Mouse (Mus musculus): ENCODE data around the gene Grtp1.

Gene Grtp1

DNA sequence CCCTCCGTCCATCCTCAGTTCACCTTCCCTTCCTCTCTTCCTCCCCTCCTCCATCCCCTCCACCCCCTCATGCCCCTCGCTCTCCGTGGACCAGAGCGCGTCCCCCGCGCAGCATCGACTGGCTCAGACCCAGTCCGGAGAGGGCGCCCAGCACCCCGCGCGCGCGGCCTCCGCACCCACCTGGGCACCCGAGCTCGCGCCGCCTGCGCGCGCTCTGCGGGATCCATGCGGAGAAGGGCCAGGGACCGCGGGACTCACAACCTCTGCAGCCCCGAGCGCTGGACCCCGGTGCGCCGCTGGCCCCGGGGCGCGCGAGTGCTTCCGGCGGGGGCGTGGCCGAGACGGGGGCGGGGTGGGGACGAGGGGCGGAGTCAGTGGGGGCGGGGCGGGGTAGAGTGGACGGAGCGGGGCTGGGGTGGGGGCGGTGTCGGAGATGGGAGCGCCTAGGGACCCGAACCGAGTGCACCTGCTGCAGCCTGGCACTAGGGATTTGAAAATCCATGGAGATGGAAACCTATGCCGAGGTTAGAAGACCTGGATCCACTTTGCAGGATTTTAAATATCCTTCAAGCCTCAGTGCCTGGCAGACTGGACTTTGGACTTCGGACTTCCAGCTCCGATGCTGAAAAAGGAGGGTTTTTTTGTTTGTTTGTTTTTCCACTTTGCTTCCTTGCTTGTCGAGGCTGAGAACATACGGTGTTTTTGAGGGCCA, at the start of gene Grtp1:
TSS of gene Grtp1 (minus strand) at position 320 of the 712 bp plus-strand sequence.
- DNase-seq, result peak; percentile 76

DNA sequence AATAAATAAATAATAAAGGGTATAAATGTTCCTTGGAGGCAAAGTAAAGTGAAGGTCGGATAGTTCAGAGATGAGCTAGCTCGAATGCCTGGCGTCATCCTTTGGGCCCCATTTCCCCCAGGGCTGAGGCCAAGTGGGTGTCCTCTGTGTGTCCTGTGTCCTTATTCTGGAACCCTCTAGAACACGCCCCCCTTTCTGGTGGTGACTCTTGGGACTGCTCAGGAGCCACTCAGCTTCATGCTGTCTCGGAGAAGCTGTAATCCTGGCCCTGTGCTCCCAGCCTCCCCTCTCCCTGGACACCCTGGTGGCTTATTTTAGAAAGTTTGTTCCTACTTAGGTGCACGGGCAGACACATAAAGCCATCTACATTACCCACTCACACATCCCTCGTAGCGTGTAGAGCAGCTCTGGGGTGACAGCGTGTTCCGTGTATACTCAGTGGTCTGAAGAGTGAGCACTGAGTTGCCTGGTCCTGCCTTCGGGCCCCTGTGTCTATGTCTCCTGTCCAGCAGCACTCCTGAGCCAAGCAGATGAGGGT, 44.0 kb upstream of the Grtp1 start:
- no peak for DNase-seq

DNA sequence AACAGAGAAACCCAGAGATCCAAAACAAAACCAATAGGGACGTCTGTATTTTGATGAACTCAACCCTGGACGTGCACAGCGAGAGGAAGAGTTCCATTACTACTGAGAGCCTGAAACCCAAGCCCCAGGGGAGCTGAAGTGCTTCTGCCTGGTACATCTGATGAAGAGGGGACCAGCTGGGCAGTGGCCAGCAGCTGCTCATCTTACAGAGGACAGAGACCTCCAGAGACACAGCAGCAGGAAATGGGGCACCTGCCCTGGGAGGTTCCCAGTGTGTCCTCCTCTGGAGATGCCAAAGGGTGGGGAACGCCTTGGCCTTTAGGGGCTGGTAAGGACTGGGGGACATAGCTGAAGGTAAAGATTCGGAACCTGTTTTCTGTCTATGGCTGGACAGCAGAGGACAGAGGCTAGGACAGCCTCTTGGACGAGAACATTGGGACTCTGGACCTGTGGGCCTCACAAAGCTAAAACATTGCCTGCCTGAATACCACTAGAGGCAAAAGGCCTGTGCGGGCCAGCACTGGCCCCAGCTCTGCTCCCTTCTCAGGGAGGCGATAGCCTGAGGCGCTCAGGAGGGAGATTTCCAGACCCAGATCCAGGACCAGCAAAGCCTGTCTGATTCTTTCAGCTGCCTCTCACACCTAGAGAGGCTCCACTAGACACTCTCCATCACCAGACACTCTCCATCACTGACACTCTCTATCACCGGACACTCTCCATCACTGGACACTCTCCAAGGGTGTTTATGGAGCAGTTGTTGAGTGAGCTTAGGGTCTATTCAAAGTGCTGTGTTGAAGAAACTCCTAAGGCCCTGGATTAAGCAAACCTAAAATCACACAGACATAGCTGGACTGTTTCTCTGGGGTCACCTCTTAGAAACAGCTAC, 42.8 kb upstream of the Grtp1 start:
- no peak for DNase-seq

DNA sequence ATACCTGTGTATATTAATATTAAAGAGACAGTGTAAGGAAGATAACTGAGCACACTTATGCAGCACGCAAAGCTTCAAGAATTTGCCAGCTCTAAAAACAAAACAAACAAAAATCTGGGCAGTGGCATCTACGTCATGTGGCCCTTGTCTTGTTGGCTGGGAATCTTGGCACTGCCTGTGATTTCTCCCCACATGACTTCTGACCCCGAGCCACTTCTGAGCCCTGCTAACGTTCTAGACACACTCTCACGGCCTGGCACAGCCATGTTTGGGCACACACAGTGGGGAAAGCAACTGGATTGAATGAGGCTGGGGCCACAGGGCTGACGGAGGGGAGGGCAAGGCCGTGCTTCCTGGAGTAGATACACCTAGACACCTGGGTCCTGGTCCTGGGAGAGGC, 40.3 kb upstream of the Grtp1 start:
- no peak for DNase-seq

DNA sequence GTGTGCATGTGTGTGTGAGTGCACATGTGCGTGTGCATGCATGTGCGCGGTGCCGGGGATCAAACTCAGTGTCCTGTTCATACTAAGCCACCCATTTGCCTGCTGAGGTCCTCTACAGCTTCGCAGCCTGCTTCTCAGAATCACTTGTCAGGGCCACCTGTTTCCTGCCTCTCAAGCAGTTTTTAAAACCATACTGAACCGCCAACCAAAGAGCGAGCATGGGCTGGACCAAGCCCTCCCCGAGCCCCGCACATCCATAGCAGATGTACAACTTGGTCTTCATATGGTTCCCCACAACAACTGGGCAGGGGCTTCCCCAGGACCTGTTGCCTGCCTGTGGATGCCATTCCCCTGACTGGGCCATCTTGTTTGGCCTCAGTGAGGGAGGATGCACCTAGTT, 39.6 kb upstream of the Grtp1 start:
- DNase-seq, result no peak

DNA sequence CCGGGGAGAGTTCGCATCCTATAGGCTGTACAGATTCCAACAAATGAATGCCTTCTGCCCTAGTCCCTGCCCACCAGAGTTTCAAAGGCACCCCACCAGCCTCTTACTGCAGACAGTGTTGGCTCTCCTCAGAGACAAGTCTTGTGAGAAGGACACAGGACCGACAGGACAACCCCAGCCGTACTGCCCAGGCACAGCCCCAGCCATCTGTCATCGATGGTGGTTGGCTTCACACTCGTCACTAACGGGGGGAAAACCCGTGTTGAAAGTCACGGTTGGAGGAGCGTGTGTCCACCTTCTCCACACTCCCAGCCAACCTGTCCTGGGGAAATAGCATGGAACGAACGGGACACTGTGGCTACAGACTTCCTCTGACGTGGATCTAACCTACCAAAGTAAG, 34.4 kb upstream of the Grtp1 start:
- no peak for DNase-seq

DNA sequence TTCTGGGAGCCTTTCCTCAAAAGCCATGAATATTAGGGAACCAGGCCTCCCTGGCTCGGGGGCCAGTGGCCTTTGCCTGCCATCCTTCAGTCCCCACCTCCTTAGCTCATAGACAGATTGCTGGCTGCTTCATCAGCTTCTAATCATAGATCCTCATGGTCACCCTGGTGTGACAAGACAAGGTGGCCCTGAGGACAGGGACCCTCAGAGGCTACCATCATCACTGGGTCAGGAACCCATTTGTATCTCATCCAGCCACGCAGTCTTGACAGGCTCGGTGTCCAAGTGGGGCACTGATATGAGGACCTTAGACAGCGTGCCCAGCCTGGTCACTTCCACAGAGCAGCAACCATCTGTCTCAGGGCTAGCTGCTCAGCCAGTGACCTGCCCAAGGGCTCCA, 30.1 kb upstream of the Grtp1 start:
- no peak for DNase-seq

DNA sequence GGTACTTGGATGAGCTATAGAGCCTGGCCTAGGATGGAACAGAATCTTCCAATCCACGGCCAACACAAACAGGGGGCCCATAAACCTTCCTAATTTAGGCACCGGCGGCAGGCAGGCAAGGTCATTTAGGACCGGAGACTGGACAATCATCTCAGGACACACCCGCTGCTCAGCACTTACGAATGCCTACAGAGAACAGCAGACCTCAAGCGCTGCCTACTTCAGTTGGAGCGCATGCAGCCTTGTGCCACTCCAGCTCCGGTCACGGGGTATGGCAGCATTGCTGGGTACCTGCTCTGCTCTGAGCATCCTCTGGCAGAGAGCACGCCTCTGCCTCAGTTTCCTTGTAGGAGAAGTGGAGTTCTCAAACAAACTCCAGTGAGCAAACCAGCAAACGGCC, 29.4 kb upstream of the Grtp1 start:
- DNase-seq, result no peak

DNA sequence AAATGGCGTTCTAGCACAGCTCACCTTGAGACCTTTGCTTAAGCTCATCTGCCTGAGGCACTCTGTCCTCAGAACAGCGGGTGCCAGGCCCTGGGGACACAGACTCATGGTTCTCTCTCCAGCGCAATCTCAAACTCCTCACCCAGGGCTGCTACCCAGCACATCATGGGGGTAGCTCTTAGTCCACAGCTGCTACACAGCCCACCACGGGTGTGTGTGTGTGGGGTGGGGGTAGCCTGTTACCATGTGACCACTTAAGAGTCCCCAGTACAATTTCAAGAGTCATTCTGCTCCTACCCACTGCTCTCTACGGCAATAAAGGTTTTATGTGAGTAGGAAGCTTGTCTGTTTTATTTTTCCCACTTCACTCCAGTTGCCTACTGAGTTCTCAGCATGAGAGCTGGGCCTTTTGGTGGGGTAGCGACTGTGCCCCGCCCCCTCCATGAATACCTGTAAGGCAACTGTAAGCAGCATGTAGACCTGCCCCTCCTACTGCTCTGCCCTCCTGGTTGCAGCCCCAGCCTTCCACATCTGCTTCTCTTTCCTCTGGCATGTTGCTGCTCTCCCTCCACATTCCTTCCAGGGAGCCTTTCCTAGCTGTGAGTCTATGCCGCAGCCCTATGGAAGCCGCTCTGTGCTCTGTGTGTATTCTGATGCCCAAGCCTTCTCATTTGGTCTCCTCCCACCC, 28.6 kb upstream of the Grtp1 start:
- DNase-seq, result no peak

DNA sequence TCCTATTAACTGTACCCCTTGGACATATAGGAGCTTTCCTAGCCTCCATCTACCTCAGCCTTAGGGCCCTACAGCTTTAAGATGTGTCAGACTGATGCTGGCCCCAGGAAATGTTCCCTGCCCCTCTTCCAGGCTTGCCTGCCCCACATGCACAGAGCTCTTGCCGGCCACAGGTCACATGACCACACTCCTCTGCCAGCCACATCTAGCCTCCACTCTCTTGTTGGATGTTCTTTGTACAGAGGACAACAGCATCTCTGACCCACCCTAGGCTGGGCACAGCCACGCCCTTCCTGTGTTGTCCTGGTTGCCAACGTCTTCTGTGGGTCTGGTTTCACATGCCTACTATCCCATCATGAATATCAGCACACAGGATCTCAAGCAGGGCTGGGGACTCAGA, 26.8 kb upstream of the Grtp1 start:
- no peak for DNase-seq

DNA sequence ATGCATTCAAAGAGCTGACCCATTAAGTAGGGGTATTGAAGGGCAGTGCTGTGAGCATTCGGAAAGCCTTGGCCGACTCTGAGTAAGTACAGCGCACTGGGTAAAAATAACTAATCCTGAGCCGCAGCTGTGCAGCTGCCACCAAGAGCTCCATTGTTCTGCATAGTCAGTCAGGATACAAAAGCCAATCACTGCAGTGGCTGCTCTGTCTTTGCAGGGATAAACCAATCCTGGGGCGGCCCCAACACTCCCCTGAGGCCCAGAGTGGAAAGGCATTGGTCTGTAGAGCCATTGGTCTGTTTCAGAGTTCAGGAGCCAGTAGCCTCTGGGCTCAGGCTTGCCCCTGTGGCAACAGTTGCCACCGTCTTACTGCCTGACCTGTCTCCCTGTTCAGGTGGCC, 25.9 kb upstream of the Grtp1 start:
- DNase-seq, result peak; percentile 45

DNA sequence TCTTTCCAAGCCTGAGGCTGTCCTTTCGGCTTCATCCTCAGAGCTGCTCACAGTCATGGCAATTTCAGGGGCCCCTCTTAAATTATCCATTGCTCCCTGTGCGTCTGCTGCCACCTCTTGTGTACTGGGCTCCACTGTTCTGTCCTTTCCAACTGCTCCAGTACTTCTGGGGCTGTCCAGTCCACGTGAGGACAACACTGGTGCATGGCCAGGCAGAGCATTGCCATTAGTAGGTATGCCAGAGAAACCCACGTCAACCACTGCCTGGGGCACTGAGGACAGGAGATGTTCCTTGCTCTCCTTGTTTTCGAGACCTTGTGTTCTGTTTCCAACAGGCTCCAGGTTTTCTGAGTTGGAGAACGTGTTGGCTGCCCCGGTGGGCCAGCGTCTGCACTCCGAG, 24.0 kb upstream of the Grtp1 start:
- no peak for DNase-seq

DNA sequence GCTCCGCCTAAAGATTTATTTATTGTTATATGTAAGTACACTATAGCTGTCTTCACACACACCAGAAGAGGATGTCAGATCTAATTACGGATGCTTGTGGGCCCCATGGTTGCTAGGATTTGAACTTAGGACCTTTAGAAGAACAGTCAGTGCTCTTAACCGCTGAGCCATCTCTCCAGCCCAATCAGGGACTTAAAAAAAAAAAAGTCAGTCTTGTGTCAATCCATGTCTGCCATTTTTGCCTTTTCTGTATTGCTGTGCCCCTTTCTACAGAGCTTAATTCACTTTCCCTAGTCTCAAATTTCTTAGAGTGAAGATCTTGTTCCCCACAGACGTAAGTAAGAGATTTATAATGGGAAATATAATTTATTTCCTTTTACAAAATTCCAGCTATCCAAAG, 18.0 kb upstream of the Grtp1 start:
- DNase-seq, result no peak

DNA sequence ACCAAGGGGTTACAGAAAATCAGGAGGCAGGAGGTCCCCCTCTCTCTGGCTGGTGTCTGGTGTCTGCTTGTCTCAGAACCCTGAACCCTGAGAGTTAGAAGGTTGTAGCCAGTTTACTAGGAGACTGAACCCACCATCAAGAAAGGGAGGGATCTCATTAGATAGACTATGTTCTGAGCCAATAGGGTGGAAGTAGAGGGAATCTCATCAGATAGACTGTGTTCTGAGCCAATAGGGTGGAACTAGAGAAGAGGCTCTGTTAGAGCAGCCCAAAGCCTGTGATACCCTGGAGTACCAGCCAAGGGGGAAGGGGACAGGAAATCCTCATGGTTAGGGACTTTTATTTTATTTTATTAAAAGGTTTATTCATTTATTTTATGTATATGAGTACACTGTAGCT, 17.6 kb upstream of the Grtp1 start:
- no peak for DNase-seq

DNA sequence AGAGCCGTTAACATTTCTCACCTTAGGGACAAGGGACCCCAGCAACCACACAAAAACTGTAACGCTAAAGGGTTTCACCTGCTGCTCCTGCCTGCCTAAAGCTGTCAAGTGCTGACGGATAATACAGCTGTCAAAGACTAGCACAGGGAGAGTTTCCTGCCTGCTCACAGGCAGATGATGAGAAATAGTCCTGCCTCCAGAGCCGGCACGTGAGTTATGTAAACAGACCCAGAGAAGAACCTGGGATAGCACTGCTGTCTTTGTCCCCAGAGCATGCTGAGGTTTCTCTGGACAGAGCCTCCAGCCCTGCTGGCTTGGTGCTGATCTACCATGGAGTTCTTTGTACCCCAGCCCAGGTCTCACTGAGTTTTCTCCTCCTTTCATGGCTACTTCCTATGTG, 16.7 kb upstream of the Grtp1 start:
- no peak for DNase-seq

DNA sequence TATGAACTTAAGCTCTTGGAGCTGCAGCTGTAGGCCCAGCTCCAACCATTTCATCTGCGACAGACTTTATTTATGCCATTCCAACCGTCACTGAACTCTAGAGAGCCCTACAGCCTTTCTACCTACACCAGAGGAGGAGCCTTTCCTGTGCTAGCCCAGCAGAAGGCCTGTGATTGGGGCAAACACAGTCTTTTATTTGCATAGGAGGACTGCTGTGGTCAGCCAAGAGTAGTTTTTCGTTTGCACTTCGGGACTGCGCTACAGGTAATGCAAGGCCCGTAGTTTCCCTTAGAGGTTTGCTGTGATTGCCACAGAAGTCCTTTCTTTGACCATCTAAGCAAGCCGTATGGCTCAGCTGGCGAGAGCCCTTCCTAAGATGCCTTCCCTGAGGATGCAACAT, 16.0 kb upstream of the Grtp1 start:
- DNase-seq, result no peak

DNA sequence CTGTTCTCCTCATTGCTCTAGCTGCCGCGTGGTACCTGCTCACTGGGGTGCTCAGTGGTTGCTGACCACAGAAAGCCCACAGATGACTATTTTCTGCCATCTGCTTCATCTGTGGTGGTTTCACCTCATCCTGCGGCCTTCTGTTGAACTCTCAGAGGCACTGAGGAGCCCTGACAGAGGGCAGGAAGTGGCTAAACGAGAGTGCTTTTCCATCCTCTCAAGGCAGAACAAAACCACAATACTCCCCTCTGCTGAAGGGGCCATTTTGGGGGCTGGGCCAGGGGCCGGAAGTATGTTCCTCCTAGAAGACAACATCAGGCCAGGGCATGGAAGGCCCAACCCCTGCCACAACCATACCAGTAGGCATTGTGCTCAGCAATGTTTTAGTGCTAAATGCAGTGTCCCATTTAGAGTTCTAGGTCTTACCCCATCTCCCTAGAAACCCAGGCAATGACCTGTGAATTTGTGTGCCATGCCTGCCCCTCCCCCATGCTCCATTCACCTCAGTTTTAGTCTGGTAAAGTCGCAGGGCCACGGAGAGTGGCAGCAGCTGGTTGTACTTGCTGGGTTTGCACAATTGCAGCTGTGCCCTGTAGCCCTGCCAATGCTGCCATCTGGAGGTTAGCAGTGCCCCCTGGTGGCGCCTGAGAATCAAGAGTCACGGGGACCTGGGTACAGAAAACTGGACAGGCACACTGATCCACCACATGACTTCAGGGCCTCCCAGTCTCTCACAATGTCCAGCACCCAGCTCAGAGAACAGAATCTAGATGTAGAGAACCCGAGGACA, 13.3 kb upstream of the Grtp1 start:
- peak; percentile 90 for DNase-seq

DNA sequence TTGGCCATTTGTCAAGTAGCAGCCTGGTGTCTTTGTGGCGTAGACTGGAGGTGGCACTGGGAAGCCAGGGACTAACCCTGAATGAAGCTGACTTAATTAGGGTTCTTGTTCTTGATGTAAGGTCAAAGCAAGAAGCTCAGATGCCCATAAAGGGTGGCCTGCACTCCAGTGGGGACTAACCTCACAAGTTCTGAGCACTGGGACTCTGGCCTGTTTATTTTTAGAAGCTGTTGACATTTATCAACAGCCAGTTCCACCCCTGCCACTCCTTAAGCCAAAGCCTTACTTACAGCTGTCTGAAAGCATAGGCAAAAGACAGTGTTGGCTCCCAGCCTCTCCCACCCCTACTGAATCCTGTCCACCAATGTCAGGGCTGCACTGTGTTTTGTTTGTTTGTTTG, 9.3 kb upstream of the Grtp1 start:
- DNase-seq, result no peak

DNA sequence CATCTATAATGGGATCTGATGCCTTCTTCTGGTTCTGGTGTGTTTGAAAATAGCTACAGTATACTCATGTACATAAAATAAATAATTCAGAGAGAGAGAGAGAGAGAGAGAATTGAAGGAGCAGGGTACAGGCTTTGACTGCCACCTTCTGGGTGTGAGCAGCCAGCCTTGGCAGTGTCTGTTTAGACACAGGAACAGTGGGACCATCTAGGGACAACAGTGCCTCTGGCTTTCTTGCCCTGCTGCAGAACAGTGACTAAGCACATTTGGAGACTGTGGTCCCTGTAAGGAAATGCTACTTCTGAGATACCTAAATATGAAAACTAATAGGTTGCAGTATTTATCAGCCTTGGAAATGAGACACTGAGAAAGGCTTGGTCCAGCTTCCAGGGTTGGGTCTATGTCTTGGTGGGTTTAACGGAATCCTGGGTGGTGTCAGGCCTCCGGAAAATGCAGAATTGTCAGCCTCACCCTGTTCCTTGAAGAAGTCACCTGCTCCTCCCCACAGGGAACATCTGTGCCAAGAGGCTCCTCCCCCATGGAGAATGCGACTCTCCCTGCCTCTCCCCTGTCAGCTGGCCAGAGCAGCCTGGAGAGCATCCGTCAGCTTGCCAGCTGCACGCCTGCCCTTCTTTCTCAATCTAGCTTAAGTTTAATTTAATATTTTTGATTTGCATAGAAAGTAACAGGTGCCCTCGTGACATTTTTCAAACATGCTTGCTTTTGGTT, 8.4 kb upstream of the Grtp1 start:
- no peak for DNase-seq

DNA sequence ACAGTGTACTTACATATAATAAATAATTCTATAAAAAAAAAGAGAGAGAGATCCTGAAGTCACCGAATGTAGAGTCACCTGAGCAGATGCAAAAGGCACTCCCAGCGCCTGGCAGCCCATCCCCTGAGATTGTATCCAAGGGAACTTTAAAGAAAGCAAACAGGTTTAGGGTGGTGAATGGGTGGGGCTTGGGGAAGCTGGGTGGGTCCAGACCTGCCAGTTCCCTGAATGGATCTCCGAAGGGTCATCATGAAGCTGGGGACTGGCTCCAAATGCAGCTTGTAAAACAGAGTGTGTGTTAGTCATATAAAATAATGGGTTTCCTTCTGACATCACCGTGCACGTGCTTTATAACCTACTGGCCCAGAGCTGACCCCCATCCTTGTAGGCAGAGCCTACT, 5.9 kb upstream of the Grtp1 start:
- no peak for DNase-seq

DNA sequence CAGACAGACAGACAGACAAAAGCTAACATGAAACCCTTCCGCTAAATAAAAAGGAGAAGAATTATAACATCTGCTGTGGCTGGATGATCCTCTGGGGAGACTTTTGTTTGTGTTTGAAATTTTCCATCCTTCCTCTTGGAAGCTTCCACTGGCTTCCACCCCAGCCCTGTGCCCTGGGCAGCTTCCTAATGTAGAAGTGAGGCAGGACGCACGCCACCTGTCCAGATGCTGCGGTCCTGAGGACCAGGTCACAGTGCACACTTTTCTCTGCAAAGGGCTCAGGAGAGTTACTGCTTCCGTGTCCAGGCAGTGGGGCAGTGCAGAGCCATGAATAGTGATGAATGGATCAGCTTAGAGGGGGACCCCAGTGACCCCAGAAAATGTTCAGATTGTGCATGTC, 4.9 kb upstream of the Grtp1 start:
- DNase-seq, result no peak
